Mouse (Mus musculus): Measurements from ENCODE around the gene Hck. TPM values are rescaled to one million over a fixed set of nuclear protein-coding genes. Genes with fewer than 3 reads are reported as not detected.

Hck gene
- 47.9 and 76.5 TPM in 2 replicates for polyA plus RNA-seq (2012; ENCODE audit: low replicate concordance)

GRCm38 (mm10) chr2:153108313-153109264 is at the start of gene Hck:
Gene Hck, plus strand, starts transcription at chr2:153108468.

GRCm38 (mm10) chr2:153065747-153066508 is 42.3 kb upstream of the Hck start, which contains the start of gene Ccm2l:
Gene Ccm2l, plus strand, starts transcription at chr2:153065955.

GRCm38 (mm10) chr2:153160844-153161683 is 52.8 kb downstream of the Hck start, which contains the start of gene Tm9sf4:
Gene Tm9sf4, plus strand, starts transcription at chr2:153161303.

Other genes with a start within 250 kb of the Hck start
- not detected in 2 replicates for gene Mylk2, start 197.1 kb upstream of the Hck start, polyA plus RNA-seq (2012; ENCODE audit: low replicate concordance)
- 0.41 and 1.3 TPM in 2 replicates for gene Foxs1, start 175.3 kb upstream of the Hck start, polyA plus RNA-seq (2012; ENCODE audit: low replicate concordance)
- gene Dusp15, start 156.8 kb upstream of the Hck start, polyA plus RNA-seq (2012; ENCODE audit: low replicate concordance): 0.03 TPM in 1 of 2 replicates, not detected in the other
- gene Ttll9, start 146.0 kb upstream of the Hck start, polyA plus RNA-seq (2012; ENCODE audit: low replicate concordance): not detected in 2 replicates
- 32.6 and 41.6 TPM in 2 replicates for gene Pdrg1, start 93.0 kb upstream of the Hck start, polyA plus RNA-seq (2012; ENCODE audit: low replicate concordance)
- gene Xkr7, start 76.6 kb upstream of the Hck start, polyA plus RNA-seq (2012; ENCODE audit: low replicate concordance): not detected in 2 replicates
- gene Ccm2l, start 42.5 kb upstream of the Hck start, polyA plus RNA-seq (2012; ENCODE audit: low replicate concordance): 0.70 TPM in 1 of 2 replicates, not detected in the other
- gene Tm9sf4, start 52.8 kb downstream of the Hck start, polyA plus RNA-seq (2012; ENCODE audit: low replicate concordance): 5.2 and 34.9 TPM in 2 replicates
- gene Tspyl3, start 117.0 kb downstream of the Hck start, polyA plus RNA-seq (2012; ENCODE audit: low replicate concordance): 10.6 and 19.3 TPM in 2 replicates
- gene Plagl2, start 133.0 kb downstream of the Hck start, polyA plus RNA-seq (2012; ENCODE audit: low replicate concordance): 13.3 and 17.5 TPM in 2 replicates
- 8.9 and 9.6 TPM in 2 replicates for gene Pofut1, start 133.1 kb downstream of the Hck start, polyA plus RNA-seq (2012; ENCODE audit: low replicate concordance)
- gene Kif3b, start 182.9 kb downstream of the Hck start, polyA plus RNA-seq (2012; ENCODE audit: low replicate concordance): 3.9 and 4.8 TPM in 2 replicates
- 12.8 and 23.1 TPM in 2 replicates for gene Asxl1, start 237.4 kb downstream of the Hck start, polyA plus RNA-seq (2012; ENCODE audit: low replicate concordance)

Measured in hematopoietic multipotent progenitor cell, adult 10-12 weeks (in vitro differentiated cells).